Mouse (Mus musculus) forebrain, embryonic 14.5 days (tissue): Measurements from ENCODE around the gene Rdh5. TPM values are rescaled to one million over a fixed set of nuclear protein-coding genes. Genes with fewer than 3 reads are reported as not detected.

ENCODE experiments used
- ATAC-seq: fragments of 200-750 bp; cut with Nextera tagmentation; 2 replicates; pipeline ENCODE4 v1.8.0; 2017; ENCODE audit warnings: mild to moderate bottlenecking, moderate library complexity
- DNase-seq: peaks from one replicate; pipeline ENCODE4 v3.0.0-alpha.2; 2015; ENCODE audit warnings: low spot score
- H3K27ac ChIP-seq: fragments of 300-500 bp; sonication (generic); 2 replicates; pipeline ENCODE4 v1.5.1; 2014; ENCODE audit warnings: low read depth, mild to moderate bottlenecking, control low read depth, low read length, moderate library complexity
- H3K27me3 ChIP-seq: fragments of 300-500 bp; sonication (generic); replicated peaks from 2 replicates; pipeline ENCODE4 v1.6.1; 2014; ENCODE audit warnings: low read length, control low read depth, mixed read lengths; ENCODE audit not compliant: control insufficient read depth, insufficient read depth
- H3K36me3 ChIP-seq: fragments of 300-500 bp; sonication (generic); 2 replicates; pipeline ENCODE4 v1.6.1; 2014; ENCODE audit warnings: low read length, control low read depth; ENCODE audit not compliant: control insufficient read depth, insufficient read depth
- H3K4me1 ChIP-seq: fragments of 300-500 bp; sonication (generic); 2 replicates; pipeline ENCODE4 v1.6.1; 2014; ENCODE audit warnings: antibody characterized with exemption, low read length, control low read depth; ENCODE audit not compliant: control insufficient read depth, insufficient read depth
- H3K4me2 ChIP-seq: fragments of 300-500 bp; sonication (generic); 2 replicates; pipeline ENCODE4 v1.6.1; 2014; ENCODE audit warnings: mild to moderate bottlenecking, control low read depth, low read length
- H3K4me3 ChIP-seq: fragments of 300-500 bp; sonication (generic); 2 replicates; pipeline ENCODE4 v1.5.1; 2014; ENCODE audit warnings: low read depth, low read length, control low read depth
- H3K9ac ChIP-seq: fragments of 300-500 bp; sonication (generic); 2 replicates; pipeline ENCODE4 v1.6.1; 2014; ENCODE audit warnings: mild to moderate bottlenecking, low read length, control low read depth, moderate library complexity
- H3K9me3 ChIP-seq: fragments of 300-500 bp; sonication (generic); replicated peaks from 2 replicates; pipeline ENCODE4 v1.6.1; 2016; ENCODE audit warnings: low read length, control low read depth, mixed read lengths; ENCODE audit not compliant: control insufficient read depth
- WGBS: fragments of 180-500 bp; shearing (Covaris S2); extraction: QIAGEN DNeasy Blood & Tissue Kit; methylation state at CpG from one replicate; pipeline ENCODE4 v1.1.7; 2014; 5-methylcytosine and 5-hydroxymethylcytosine counted together
- polyA plus RNA-seq: library from polyadenylated mRNA; unstranded; fragments of >200 nt; fragmentation: Nextera tagmentation; extraction: Ambion mirVana; gene quantifications from 2 replicates; pipeline ENCODE4 v1.2.1, GENCODE M21; 2014

The Rdh5 gene
- polyA plus RNA-seq, 1 experiment from 2014 or later, result 8.8 TPM

GRCm38 (mm10) chr10:128904812-128905211 is 17.9 kb downstream of the Rdh5 start:
- H3K27ac ChIP-seq, result no peak overlapping the region
- no peak for DNase-seq
- no peak for ATAC-seq

GRCm38 (mm10) chr10:128902409-128902988 is 20.2 kb downstream of the Rdh5 start:
- ATAC-seq (no peak), DNase-seq (no peak)
- H3K4me2 ChIP-seq, result no peak overlapping the region
- H3K36me3 ChIP-seq, result no peaks in the 10 kb centered on the region
- H3K27me3 ChIP-seq, result no peaks in the 10 kb centered on the region
- WGBS, result 84% methylated on average over 3 of the region's 3 CpGs
- H3K4me1 ChIP-seq, result no peaks in the 10 kb centered on the region
- H3K27ac ChIP-seq, result no peak overlapping the region
- H3K9ac ChIP-seq, result no peak overlapping the region
- H3K9me3 ChIP-seq, result no peaks in the 10 kb centered on the region
- no peak overlapping the region for H3K4me3 ChIP-seq

More at GRCm38 (mm10) chr10:128904812-128905211, 17.9 kb downstream of the Rdh5 start:
- Histone ChIP-seq H3K27me3 (no peaks in the 10 kb centered on the region; the same call in 1 of the 2 replicates), H3K4me3 (no peak overlapping the region), H3K9me3 (no peaks in the 10 kb centered on the region), H3K36me3 (no peaks in the 10 kb centered on the region), H3K4me2 (no peak overlapping the region), H3K4me1 (no peaks in the 10 kb centered on the region), H3K9ac (no peak overlapping the region)
- 76% methylated on average over 5 of the region's 5 CpGs for WGBS

- Histone ChIP-seq H3K4me3 (no peak overlapping the region), H3K9me3 (no peaks in the 10 kb centered on the region), H3K27me3 (no peaks in the 10 kb centered on the region), H3K4me2 (no peak overlapping the region), H3K36me3 (no peaks in the 10 kb centered on the region), H3K9ac (no peak overlapping the region), H3K4me1 (peaks cover under 1% of the 10 kb centered on the region; the same call in 1 of the 2 replicates), H3K27ac (no peak overlapping the region)
- WGBS, result 81% methylated on average over 1 of the region's 1 CpGs
- no peak for ATAC-seq
- no peak for DNase-seq
Observed at GRCm38 (mm10) chr10:128901409-128901808, 21.3 kb downstream of the Rdh5 start.

- Histone ChIP-seq H3K27me3 (peaks cover 4% of the 10 kb centered on the region), H3K9ac (no peak within 1 kb of the TSS), H3K4me1 (peaks cover 3% of the 10 kb centered on the region; the same call in 1 of the 2 replicates), H3K27ac (no peak within 1 kb of the TSS), H3K4me3 (no peak within 1 kb of the TSS), H3K36me3 (no peaks in the 10 kb centered on the region), H3K4me2 (no peak within 1 kb of the TSS), H3K9me3 (no peaks in the 10 kb centered on the region)
- WGBS, result 80% methylated on average over 3 of the region's 3 CpGs
- no peak for DNase-seq
- ATAC-seq, result no peak
Observed at GRCm38 (mm10) chr10:128900698-128901097, 22.0 kb downstream of the Rdh5 start, which contains the start of gene Cd63. TSS of gene Cd63 (plus strand) at chr10:128900989.

- WGBS, result 80% methylated on average over 6 of the region's 6 CpGs
- H3K4me3 ChIP-seq, result no peak overlapping the region
- no peaks in the 10 kb centered on the region for H3K9me3 ChIP-seq
- H3K27me3 ChIP-seq, result peaks cover 6% of the 10 kb centered on the region
- ATAC-seq, result no peak
- no peak overlapping the region for H3K9ac ChIP-seq
- H3K36me3 ChIP-seq, result no peaks in the 10 kb centered on the region
- peaks cover 3% of the 10 kb centered on the region; the same call in 1 of the 2 replicates for H3K4me1 ChIP-seq
- no peak overlapping the region for H3K4me2 ChIP-seq
- H3K27ac ChIP-seq, result no peak overlapping the region
- no peak for DNase-seq
Observed at GRCm38 (mm10) chr10:128899759-128900490, 22.8 kb downstream of the Rdh5 start.

GRCm38 (mm10) chr10:128897501-128897900 is 25.2 kb downstream of the Rdh5 start:
- no peak overlapping the region for H3K4me2 ChIP-seq
- H3K4me1 ChIP-seq, result peaks cover 8% of the 10 kb centered on the region; the same call in 1 of the 2 replicates
- H3K4me3 ChIP-seq, result no peak overlapping the region
- no peaks in the 10 kb centered on the region for H3K36me3 ChIP-seq
- ATAC-seq, result peak; percentile 32; the same call in 1 of the 2 replicates
- H3K27ac ChIP-seq, result peak overlapping the region; percentile 1; the same call in 1 of the 2 replicates
- H3K27me3 ChIP-seq, result peaks cover 6% of the 10 kb centered on the region
- no peaks in the 10 kb centered on the region for H3K9me3 ChIP-seq
- no peak overlapping the region for H3K9ac ChIP-seq
- peak; percentile 79 for DNase-seq
- 13% methylated on average over 1 of the region's 1 CpGs for WGBS

- Histone ChIP-seq H3K9me3 (no peaks in the 10 kb centered on the region), H3K27me3 (peaks cover 6% of the 10 kb centered on the region), H3K9ac (no peak overlapping the region), H3K4me2 (no peak overlapping the region), H3K4me1 (peaks cover 8% of the 10 kb centered on the region; the same call in 1 of the 2 replicates), H3K36me3 (no peaks in the 10 kb centered on the region), H3K4me3 (no peak overlapping the region), H3K27ac (no peak overlapping the region)
- WGBS, result 36% methylated on average over 1 of the region's 1 CpGs
- DNase-seq (no peak), ATAC-seq (no peak)
Observed at GRCm38 (mm10) chr10:128896807-128897206, 25.9 kb downstream of the Rdh5 start.

GRCm38 (mm10) chr10:128895952-128896693 is 26.6 kb downstream of the Rdh5 start:
- peaks cover 6% of the 10 kb centered on the region for H3K27me3 ChIP-seq
- H3K4me2 ChIP-seq, result peak overlapping the region; percentile 32
- no peaks in the 10 kb centered on the region for H3K9me3 ChIP-seq
- no peak overlapping the region for H3K27ac ChIP-seq
- DNase-seq (peak; percentile 68), ATAC-seq (0 out of 2 replicates have a peak, but pooled peaks have one; percentile 11)
- peaks cover 8% of the 10 kb centered on the region; the same call in 1 of the 2 replicates for H3K4me1 ChIP-seq
- H3K4me3 ChIP-seq, result no peak overlapping the region
- 3% methylated on average over 17 of the region's 17 CpGs for WGBS
- H3K36me3 ChIP-seq, result no peaks in the 10 kb centered on the region
- 0 out of 2 replicates have a peak overlapping the region, but pooled peaks have one; percentile 4 for H3K9ac ChIP-seq
